Mouse (Mus musculus): ENCODE measurements at regions not wholly inside any gene's neighbourhood (a gene's known extent, or its start where the extent isn't known, plus 50 kb on each side); places are given as distances from the start of the nearest gene placed in this dataset.

GRCm38 (mm10) chr9:100359934-100360716 is 126.5 kb downstream of the Il20rb start:
- H3K4me3 ChIP-seq = no peak overlapping the region
- H3K4me2 ChIP-seq (replicated peaks) = no peak overlapping the region
- H3K9me3 ChIP-seq = no peaks in the 10 kb centered on the region
- 65% methylated on average over 9 of the region's 9 CpGs for WGBS
- no peak overlapping the region for H3K9ac ChIP-seq
- H3K36me3 ChIP-seq = no peaks in the 10 kb centered on the region
- H3K27me3 ChIP-seq = no peaks in the 10 kb centered on the region
- no peak for ATAC-seq (ENCODE audit: low FRiP score, low read depth)
- no peak overlapping the region for H3K27ac ChIP-seq
- 0 out of 2 replicates have a peak, but pooled peaks cover 2% of the 10 kb centered on the region for H3K4me1 ChIP-seq

GRCm38 (mm10) chr9:100357553-100357952 is 129.0 kb downstream of the Il20rb start:
- 44% methylated on average over 12 of the region's 12 CpGs for WGBS
- no peak overlapping the region for H3K9ac ChIP-seq
- no peaks in the 10 kb centered on the region for H3K27me3 ChIP-seq
- no peak for ATAC-seq (ENCODE audit: low FRiP score, low read depth)
- no peak overlapping the region for H3K27ac ChIP-seq
- no peak overlapping the region for H3K4me2 ChIP-seq (replicated peaks)
- H3K9me3 ChIP-seq = no peaks in the 10 kb centered on the region
- H3K36me3 ChIP-seq = no peaks in the 10 kb centered on the region
- 0 out of 2 replicates have a peak, but pooled peaks cover 2% of the 10 kb centered on the region for H3K4me1 ChIP-seq
- no peak overlapping the region for H3K4me3 ChIP-seq

GRCm38 (mm10) chr9:100340796-100341195 is 145.8 kb downstream of the Il20rb start:
- Histone ChIP-seq H3K9ac (no peak overlapping the region), H3K27ac (no peak overlapping the region), H3K36me3 (no peaks in the 10 kb centered on the region), H3K4me3 (no peak overlapping the region), H3K9me3 (no peaks in the 10 kb centered on the region), H3K4me2 (replicated peaks) (no peak overlapping the region), H3K4me1 (no peaks in the 10 kb centered on the region), H3K27me3 (no peaks in the 10 kb centered on the region)
- ATAC-seq (ENCODE audit: low FRiP score, low read depth) = no peak
- 72% methylated on average over 8 of the region's 8 CpGs for WGBS

- Histone ChIP-seq H3K36me3 (no peaks in the 10 kb centered on the region), H3K27me3 (no peaks in the 10 kb centered on the region), H3K4me1 (no peaks in the 10 kb centered on the region), H3K4me2 (replicated peaks) (no peak overlapping the region), H3K27ac (no peak overlapping the region), H3K9ac (no peak overlapping the region), H3K9me3 (no peaks in the 10 kb centered on the region), H3K4me3 (no peak overlapping the region)
- WGBS = 37% methylated on average over 5 of the region's 5 CpGs
- no peak for ATAC-seq (ENCODE audit: low FRiP score, low read depth)
Measured at GRCm38 (mm10) chr9:100307765-100308164, 178.8 kb downstream of the Il20rb start.

- Histone ChIP-seq H3K4me2 (replicated peaks) (no peak overlapping the region), H3K9ac (no peak overlapping the region), H3K36me3 (no peaks in the 10 kb centered on the region), H3K9me3 (no peaks in the 10 kb centered on the region), H3K27me3 (no peaks in the 10 kb centered on the region), H3K4me1 (no peaks in the 10 kb centered on the region), H3K27ac (no peak overlapping the region), H3K4me3 (no peak overlapping the region)
- WGBS = 73% methylated on average over 2 of the region's 2 CpGs
- ATAC-seq (ENCODE audit: low FRiP score, low read depth) = no peak
Measured at GRCm38 (mm10) chr9:100307364-100307763, 179.2 kb downstream of the Il20rb start.

- ATAC-seq (ENCODE audit: low FRiP score, low read depth) = no peak
- Histone ChIP-seq H3K4me2 (replicated peaks) (no peak overlapping the region), H3K4me3 (no peak overlapping the region), H3K9ac (no peak overlapping the region), H3K9me3 (no peaks in the 10 kb centered on the region), H3K4me1 (no peaks in the 10 kb centered on the region), H3K36me3 (no peaks in the 10 kb centered on the region), H3K27ac (no peak overlapping the region), H3K27me3 (no peaks in the 10 kb centered on the region)
- WGBS = 89% methylated on average over 6 of the region's 6 CpGs
Measured at GRCm38 (mm10) chr9:100303762-100304161, 182.8 kb downstream of the Il20rb start.

GRCm38 (mm10) chr9:100301613-100302012 is 185.0 kb downstream of the Il20rb start:
- Histone ChIP-seq H3K4me2 (replicated peaks) (no peak overlapping the region), H3K4me1 (no peaks in the 10 kb centered on the region), H3K4me3 (no peak overlapping the region), H3K27ac (no peak overlapping the region), H3K27me3 (no peaks in the 10 kb centered on the region), H3K9me3 (no peaks in the 10 kb centered on the region), H3K36me3 (no peaks in the 10 kb centered on the region), H3K9ac (no peak overlapping the region)
- 60% methylated on average over 12 of the region's 12 CpGs for WGBS
- no peak for ATAC-seq (ENCODE audit: low FRiP score, low read depth)

- no peak overlapping the region for H3K9ac ChIP-seq
- ATAC-seq (ENCODE audit: low FRiP score, low read depth) = no peak
- H3K4me1 ChIP-seq = peaks cover 5% of the 10 kb centered on the region
- no peak overlapping the region for H3K27ac ChIP-seq
- H3K9me3 ChIP-seq = no peaks in the 10 kb centered on the region
- 75% methylated on average over 13 of the region's 13 CpGs for WGBS
- no peaks in the 10 kb centered on the region for H3K36me3 ChIP-seq
- H3K27me3 ChIP-seq = no peaks in the 10 kb centered on the region
- no peak overlapping the region for H3K4me3 ChIP-seq
- H3K4me2 ChIP-seq (replicated peaks) = no peak overlapping the region
Measured at GRCm38 (mm10) chr9:100277361-100277760, 209.2 kb downstream of the Il20rb start.

- Histone ChIP-seq H3K4me1 (peaks cover 8% of the 10 kb centered on the region), H3K9me3 (no peaks in the 10 kb centered on the region), H3K27me3 (peaks cover 7% of the 10 kb centered on the region; the same call in 1 of the 2 replicates), H3K4me3 (no peak overlapping the region), H3K9ac (no peak overlapping the region), H3K36me3 (no peaks in the 10 kb centered on the region), H3K4me2 (replicated peaks) (peak overlapping the region; percentile 7; the same call in 1 of the 2 replicates), H3K27ac (no peak overlapping the region)
- 39% methylated on average over 16 of the region's 16 CpGs for WGBS
- no peak for ATAC-seq (ENCODE audit: low FRiP score, low read depth)
Measured at GRCm38 (mm10) chr9:100266528-100267387, 219.8 kb downstream of the Il20rb start.

GRCm38 (mm10) chr9:100252409-100252808 is 234.2 kb downstream of the Il20rb start:
- no peak for ATAC-seq (ENCODE audit: low FRiP score, low read depth)
- H3K4me2 ChIP-seq (replicated peaks) = 0 out of 2 replicates have a peak overlapping the region, but pooled peaks have one; percentile 17
- no peaks in the 10 kb centered on the region for H3K9me3 ChIP-seq
- WGBS = 30% methylated on average over 10 of the region's 10 CpGs
- H3K4me1 ChIP-seq = peaks cover 6% of the 10 kb centered on the region
- H3K36me3 ChIP-seq = no peaks in the 10 kb centered on the region
- H3K27me3 ChIP-seq = peaks cover 9% of the 10 kb centered on the region; the same call in 1 of the 2 replicates
- H3K27ac ChIP-seq = no peak overlapping the region
- H3K4me3 ChIP-seq = no peak overlapping the region
- H3K9ac ChIP-seq = peak overlapping the region; percentile 26; the same call in 1 of the 2 replicates

Data from limb, embryonic 13.5 days (tissue).